Mouse (Mus musculus) erythroblast, adult 5-6 weeks (primary cell): ENCODE results near the gene Hoxa9. TPM values are rescaled to one million over a fixed set of nuclear protein-coding genes. Genes with fewer than 3 reads are reported as not detected.

Source experiments
- ATAC-seq: replicated peaks from 2 replicates; pipeline ENCODE4 v1.8.0; 2016; ENCODE audit warnings: moderate number of reproducible peaks, mild to moderate bottlenecking, moderate TSS enrichment, inconsistent platforms; ENCODE audit not compliant: poor library complexity, low FRiP score, severe bottlenecking
- total RNA-seq, 2 experiments: library from RNA; stranded (forward) in 1 of 2; stranded (reverse) in 1 of 2; fragments of 150-400 nt in 1 of 2; fragments of 200-764, 138-1000 nt in 1 of 2; gene quantifications; 2 replicates each; pipeline versions ENCODE4 v1.2.3 to v1.2.4; 2015 to 2017; ENCODE audit warnings: low replicate concordance in 2 of 2

The Hoxa9 gene
- total RNA-seq, 2 experiments from 2014 or later: 2.5 TPM; not detected in 1

- no peak for ATAC-seq
Observed at GRCm38 (mm10) chr6:52208072-52208867, 22.6 kb downstream of the Hoxa9 start, which contains the start of gene Hoxa6. Gene Hoxa6 (minus strand): TSS chr6:52208722.

- ATAC-seq: no peak
Observed at GRCm38 (mm10) chr6:52207684-52207976, 23.3 kb downstream of the Hoxa9 start.

- no peak for ATAC-seq
Observed at GRCm38 (mm10) chr6:52206882-52207683, 23.8 kb downstream of the Hoxa9 start.

- no peak for ATAC-seq
Observed at GRCm38 (mm10) chr6:52205638-52206621, 25.0 kb downstream of the Hoxa9 start.

GRCm38 (mm10) chr6:52205221-52205620, 25.7 kb downstream of the Hoxa9 start:
- ATAC-seq: no peak

GRCm38 (mm10) chr6:52204050-52204752, 26.7 kb downstream of the Hoxa9 start, which contains the start of gene Hoxa5:
Gene Hoxa5 (minus strand): TSS chr6:52204587.
- ATAC-seq: no peak

- no peak for ATAC-seq
Observed at GRCm38 (mm10) chr6:52203371-52204049, 27.4 kb downstream of the Hoxa9 start.

- no peak for ATAC-seq
Observed at GRCm38 (mm10) chr6:52203121-52203370, 27.8 kb downstream of the Hoxa9 start.

- no peak for ATAC-seq
Observed at GRCm38 (mm10) chr6:52202362-52203120, 28.3 kb downstream of the Hoxa9 start.

- ATAC-seq: no peak
Observed at GRCm38 (mm10) chr6:52201269-52201668, 29.6 kb downstream of the Hoxa9 start.

- ATAC-seq: no peak
Observed at GRCm38 (mm10) chr6:52200751-52201250, 30.1 kb downstream of the Hoxa9 start.

- ATAC-seq: no peak
Observed at GRCm38 (mm10) chr6:52200073-52200750, 30.7 kb downstream of the Hoxa9 start.

- no peak for ATAC-seq
Observed at GRCm38 (mm10) chr6:52197271-52197670, 33.6 kb downstream of the Hoxa9 start.

GRCm38 (mm10) chr6:52196811-52197210, 34.1 kb downstream of the Hoxa9 start:
- no peak for ATAC-seq

- ATAC-seq: no peak
Observed at GRCm38 (mm10) chr6:52194690-52195089, 36.2 kb downstream of the Hoxa9 start.

GRCm38 (mm10) chr6:52191860-52192550, 38.9 kb downstream of the Hoxa9 start:
- ATAC-seq: peak; percentile 57; the same call in 1 of the 2 replicates
